29 mouse cellular contexts compared by ENCODE assay signal in the genomic region with DNA sequence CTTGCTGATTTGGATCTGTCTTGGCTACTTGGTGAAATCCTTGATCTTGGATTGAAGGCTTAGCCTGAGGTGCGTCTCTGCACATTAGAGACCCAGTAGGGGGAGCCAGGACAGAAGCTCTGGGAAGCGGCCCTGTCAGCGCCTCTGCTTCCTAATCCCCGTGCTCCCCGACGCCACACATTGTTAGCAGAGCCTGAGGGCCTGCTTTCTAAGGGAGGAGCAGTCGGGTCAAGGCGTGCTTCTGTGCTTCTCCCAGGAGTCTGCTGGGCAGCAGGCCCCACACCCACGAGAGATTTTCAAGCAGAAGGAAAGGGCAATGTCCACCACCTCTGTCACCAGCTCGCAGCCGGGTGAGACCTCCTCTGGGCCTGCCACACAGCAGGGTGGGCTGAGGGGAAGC. TPM values are rescaled to one million over a fixed set of nuclear protein-coding genes. Genes with fewer than 3 reads are reported as not detected.
DNase-seq lines count a peak whose midpoint lies in the region; ATAC-seq and TF ChIP-seq lines count a peak whose summit lies in the region.
"Had no signal": no experiment of that assay in that cellular context is flagged by ENCODE, and none has a peak within 500 bp of the region (broad histone marks: within the 10 kb centered on the region; RNA-seq: fewer than 3 reads in every experiment).

No protein-coding gene starts in this region.

- no peak overlapping the region for H3K27ac ChIP-seq in lung, postnatal 0 days (ENCODE audit: low read length)
- H3K27ac ChIP-seq in embryonic facial prominence, embryonic 10.5 days (replicated peaks) = 0 out of 2 replicates have a peak overlapping the region, but pooled peaks have one; percentile 11
- H3K27ac ChIP-seq in midbrain, embryonic 14.5 days (replicated peaks; ENCODE audit: low read depth, low read length) = no peak overlapping the region
- H3K27ac ChIP-seq: forebrain, embryonic 15.5 days; hindbrain, embryonic 10.5 days; hindbrain, embryonic 15.5 days; limb, embryonic 13.5 days; lung, embryonic 15.5 days; midbrain, embryonic 12.5 days; neural tube, embryonic 15.5 days had no signal

- DNase-seq in heart, adult 11 months = peak; percentile 88
- no peak for DNase-seq in heart, adult 9 months (ENCODE audit: low spot score in 2 of 2)
- no peak for DNase-seq in lung, postnatal 0 days (ENCODE audit: low spot score)
- no peak for DNase-seq in lung, postnatal 25 days (ENCODE audit: low spot score)
- no peak for DNase-seq in embryonic facial prominence, embryonic 10.5 days (ENCODE audit: low spot score)
- no peak for DNase-seq in cerebellum, postnatal 14 days
- no peak for DNase-seq in midbrain, embryonic 14.5 days
- DNase-seq: adrenal gland, postnatal 14 days; cerebellum, adult 11-12 months; cerebellum, adult 9-11 months; gastrocnemius, postnatal 25 days; heart, adult 18-20 months; heart, postnatal 14 days; kidney, adult 2 months; lung, postnatal 4 days; retina, postnatal 1 day; right cerebral cortex, postnatal 14 days; thymus, postnatal 14 days had no signal

- no peak overlapping the region for H3K4me3 ChIP-seq in lung, postnatal 0 days (ENCODE audit: low read depth, low read length)
- H3K4me3 ChIP-seq in embryonic facial prominence, embryonic 10.5 days = no peak overlapping the region
- no peak overlapping the region for H3K4me3 ChIP-seq in midbrain, embryonic 14.5 days (replicated peaks; ENCODE audit: low read depth, low read length)
- H3K4me3 ChIP-seq: forebrain, embryonic 15.5 days; hindbrain, embryonic 10.5 days; hindbrain, embryonic 15.5 days; limb, embryonic 13.5 days; lung, embryonic 15.5 days; megakaryocyte, embryonic 14.5 days; midbrain, embryonic 12.5 days; neural tube, embryonic 15.5 days had no signal

- no peaks in the 10 kb centered on the region for H3K9me3 ChIP-seq in lung, postnatal 0 days (ENCODE audit: low read length)
- H3K9me3 ChIP-seq in embryonic facial prominence, embryonic 10.5 days = no peaks in the 10 kb centered on the region
- no peaks in the 10 kb centered on the region for H3K9me3 ChIP-seq in midbrain, embryonic 14.5 days (ENCODE audit: control insufficient read depth, low read length)
- H3K9me3 ChIP-seq: forebrain, embryonic 15.5 days; G1E; hindbrain, embryonic 10.5 days; hindbrain, embryonic 15.5 days; limb, embryonic 13.5 days; lung, embryonic 15.5 days; megakaryocyte, embryonic 14.5 days; midbrain, embryonic 12.5 days; neural tube, embryonic 15.5 days had no signal

- H3K36me3 ChIP-seq in lung, postnatal 0 days (ENCODE audit: insufficient read depth, low read length) = peaks cover 35% of the 10 kb centered on the region
- H3K36me3 ChIP-seq in embryonic facial prominence, embryonic 10.5 days (replicated peaks) = peaks cover 93% of the 10 kb centered on the region
- H3K36me3 ChIP-seq in midbrain, embryonic 14.5 days (ENCODE audit: control insufficient read depth, insufficient read depth, low read length) = peaks cover 88% of the 10 kb centered on the region

- TF ChIP-seq EP300 in lung, postnatal 0 days (IDR thresholded peaks at IDR 0.05) = no peak

- peak; percentile 10; the same call in 1 of the 2 replicates for TF ChIP-seq CTCF in lung, postnatal 0 days (IDR thresholded peaks at IDR 0.05)

- H3K4me1 ChIP-seq in lung, postnatal 0 days (ENCODE audit: insufficient read depth, low read depth, low read length) = peaks cover 7% of the 10 kb centered on the region; the same call in 1 of the 2 replicates
- 0 out of 2 replicates have a peak, but pooled peaks cover 4% of the 10 kb centered on the region for H3K4me1 ChIP-seq in embryonic facial prominence, embryonic 10.5 days
- H3K4me1 ChIP-seq in midbrain, embryonic 14.5 days (ENCODE audit: control insufficient read depth, insufficient read depth, low read length) = no peaks in the 10 kb centered on the region
- H3K4me1 ChIP-seq: forebrain, embryonic 15.5 days; hindbrain, embryonic 15.5 days; midbrain, embryonic 12.5 days; neural tube, embryonic 15.5 days had no signal

- no peak overlapping the region for H3K9ac ChIP-seq in lung, postnatal 0 days (replicated peaks; ENCODE audit: low read depth)
- no peak overlapping the region for H3K9ac ChIP-seq in midbrain, embryonic 14.5 days (replicated peaks; ENCODE audit: low read length)
- H3K9ac ChIP-seq: forebrain, embryonic 15.5 days; hindbrain, embryonic 15.5 days; limb, embryonic 13.5 days; lung, embryonic 15.5 days; midbrain, embryonic 12.5 days; neural tube, embryonic 15.5 days had no signal

- H3K4me2 ChIP-seq in lung, postnatal 0 days (replicated peaks; ENCODE audit: low read depth, low read length) = no peak overlapping the region
- no peak overlapping the region for H3K4me2 ChIP-seq in midbrain, embryonic 14.5 days (ENCODE audit: low read length)
- H3K4me2 ChIP-seq: forebrain, embryonic 15.5 days; hindbrain, embryonic 15.5 days; limb, embryonic 13.5 days; liver, embryonic 11.5 days; lung, embryonic 15.5 days; midbrain, embryonic 12.5 days; neural tube, embryonic 15.5 days had no signal

- H3K27me3 ChIP-seq in lung, postnatal 0 days (replicated peaks; ENCODE audit: insufficient read depth, low read length) = no peaks in the 10 kb centered on the region
- H3K27me3 ChIP-seq in embryonic facial prominence, embryonic 10.5 days (replicated peaks; ENCODE audit: low read depth, poor library complexity, severe bottlenecking) = no peaks in the 10 kb centered on the region
- no peaks in the 10 kb centered on the region for H3K27me3 ChIP-seq in midbrain, embryonic 14.5 days (ENCODE audit: control insufficient read depth, insufficient read depth, low read length)
- H3K27me3 ChIP-seq: forebrain, embryonic 15.5 days; hindbrain, embryonic 15.5 days; limb, embryonic 13.5 days; lung, embryonic 15.5 days; megakaryocyte, embryonic 14.5 days; midbrain, embryonic 12.5 days; neural tube, embryonic 15.5 days had no signal

- no peak for ATAC-seq in lung, postnatal 0 days
- no peak for ATAC-seq in midbrain, embryonic 14.5 days (ENCODE audit: low FRiP score, low TSS enrichment)
- ATAC-seq: forebrain, embryonic 15.5 days; inflammation-experienced regulatory T-cells, adult 6 months had no signal

- 71% methylated on average over 11 of the region's 11 CpGs for WGBS in lung, postnatal 0 days
- 77% methylated on average over 11 of the region's 11 CpGs for WGBS in embryonic facial prominence, embryonic 10.5 days
- WGBS in midbrain, embryonic 14.5 days = 64% methylated on average over 11 of the region's 11 CpGs

RNA-seq across cellular contexts. Expression of a gene that starts 6.2 kb away (rescaled TPM):
- 28.8 and 29.8 TPM in 2 replicates for polyA plus RNA-seq in lung, postnatal 0 days (2015; fragmentation: Nextera tagmentation; extraction: Ambion mirVana)
- polyA plus RNA-seq in embryonic facial prominence, embryonic 10.5 days (2016; fragmentation: Nextera tagmentation; extraction: Ambion mirVana) = 5.1 and 5.3 TPM in 2 replicates
- polyA plus RNA-seq in midbrain, embryonic 14.5 days (2014; fragmentation: Nextera tagmentation; extraction: Ambion mirVana) = 2.1 and 2.3 TPM in 2 replicates

RNA-seq across cellular contexts. Expression of a gene that starts 9.1 kb away (rescaled TPM):
- polyA plus RNA-seq in lung, postnatal 0 days (2015; fragmentation: Nextera tagmentation; extraction: Ambion mirVana) = 98.0 and 99.7 TPM in 2 replicates
- 137 and 138 TPM in 2 replicates for polyA plus RNA-seq in embryonic facial prominence, embryonic 10.5 days (2016; fragmentation: Nextera tagmentation; extraction: Ambion mirVana)
- polyA plus RNA-seq in midbrain, embryonic 14.5 days (2014; fragmentation: Nextera tagmentation; extraction: Ambion mirVana) = 145 and 148 TPM in 2 replicates

RNA-seq across cellular contexts. Expression of a gene that starts 35.2 kb away (rescaled TPM):
- polyA plus RNA-seq in lung, postnatal 0 days (2015; fragmentation: Nextera tagmentation; extraction: Ambion mirVana) = 18.3 and 19.0 TPM in 2 replicates
- polyA plus RNA-seq in embryonic facial prominence, embryonic 10.5 days (2016; fragmentation: Nextera tagmentation; extraction: Ambion mirVana) = 18.0 and 19.1 TPM in 2 replicates
- polyA plus RNA-seq in midbrain, embryonic 14.5 days (2014; fragmentation: Nextera tagmentation; extraction: Ambion mirVana) = 21.5 and 23.9 TPM in 2 replicates

RNA-seq across cellular contexts. Expression of a gene that starts 40.4 kb away (rescaled TPM):
- 5.9 and 8.2 TPM in 2 replicates for polyA plus RNA-seq in lung, postnatal 0 days (2015; fragmentation: Nextera tagmentation; extraction: Ambion mirVana)
- 9.4 and 10.0 TPM in 2 replicates for polyA plus RNA-seq in embryonic facial prominence, embryonic 10.5 days (2016; fragmentation: Nextera tagmentation; extraction: Ambion mirVana)
- polyA plus RNA-seq in midbrain, embryonic 14.5 days (2014; fragmentation: Nextera tagmentation; extraction: Ambion mirVana) = 4.9 and 5.2 TPM in 2 replicates
